Mouse (Mus musculus): ENCODE measurements at regions not wholly inside any gene's neighbourhood (a gene's known extent, or its start where the extent isn't known, plus 50 kb on each side); places are given as distances from the start of the nearest gene placed in this dataset.

GRCm38 (mm10) chr8:23314275-23315123 lies 903.3 kb downstream of the Mrps31 start:
- no peak for ATAC-seq (ENCODE audit: low read depth)
- WGBS, result 72% methylated on average over 16 of the region's 16 CpGs
- no peaks in the 10 kb centered on the region for H3K9me3 ChIP-seq (ENCODE audit: control insufficient read depth, low read length)
- no peak overlapping the region for H3K27ac ChIP-seq (ENCODE audit: low read depth, low read length)
- no peaks in the 10 kb centered on the region for H3K36me3 ChIP-seq (ENCODE audit: control insufficient read depth, insufficient read depth, low read length)
- no peaks in the 10 kb centered on the region for H3K27me3 ChIP-seq (ENCODE audit: control insufficient read depth, insufficient read depth, low read length)
- H3K4me1 ChIP-seq (ENCODE audit: control insufficient read depth, insufficient read depth, low read length), result no peaks in the 10 kb centered on the region
- H3K4me3 ChIP-seq (ENCODE audit: low read depth, low read length), result no peak overlapping the region
- no peak overlapping the region for H3K9ac ChIP-seq (replicated peaks; ENCODE audit: low read depth, low read length)
- H3K4me2 ChIP-seq (ENCODE audit: low read depth, low read length), result no peak overlapping the region

GRCm38 (mm10) chr8:23319556-23319955 lies 908.4 kb downstream of the Mrps31 start:
- H3K27ac ChIP-seq (ENCODE audit: low read depth, low read length), result no peak overlapping the region
- H3K9me3 ChIP-seq (ENCODE audit: control insufficient read depth, low read length), result no peaks in the 10 kb centered on the region
- H3K27me3 ChIP-seq (ENCODE audit: control insufficient read depth, insufficient read depth, low read length), result no peaks in the 10 kb centered on the region
- no peaks in the 10 kb centered on the region for H3K36me3 ChIP-seq (ENCODE audit: control insufficient read depth, insufficient read depth, low read length)
- 59% methylated on average over 9 of the region's 9 CpGs for WGBS
- ATAC-seq (ENCODE audit: low read depth), result no peak
- H3K4me1 ChIP-seq (ENCODE audit: control insufficient read depth, insufficient read depth, low read length), result no peaks in the 10 kb centered on the region
- no peak overlapping the region for H3K9ac ChIP-seq (replicated peaks; ENCODE audit: low read depth, low read length)
- H3K4me3 ChIP-seq (ENCODE audit: low read depth, low read length), result no peak overlapping the region
- H3K4me2 ChIP-seq (ENCODE audit: low read depth, low read length), result no peak overlapping the region

- Histone ChIP-seq H3K4me3 (ENCODE audit: low read depth, low read length) (no peak overlapping the region), H3K27me3 (ENCODE audit: control insufficient read depth, insufficient read depth, low read length) (no peaks in the 10 kb centered on the region), H3K4me2 (ENCODE audit: low read depth, low read length) (no peak overlapping the region), H3K9me3 (ENCODE audit: control insufficient read depth, low read length) (no peaks in the 10 kb centered on the region), H3K27ac (ENCODE audit: low read depth, low read length) (no peak overlapping the region), H3K36me3 (ENCODE audit: control insufficient read depth, insufficient read depth, low read length) (no peaks in the 10 kb centered on the region), H3K4me1 (ENCODE audit: control insufficient read depth, insufficient read depth, low read length) (no peaks in the 10 kb centered on the region), H3K9ac (replicated peaks; ENCODE audit: low read depth, low read length) (no peak overlapping the region)
- no peak for ATAC-seq (ENCODE audit: low read depth)
- WGBS, result 66% methylated on average over 5 of the region's 5 CpGs
Measured at GRCm38 (mm10) chr8:23321166-23321565, 910.0 kb downstream of the Mrps31 start.

- 88% methylated on average over 4 of the region's 4 CpGs for WGBS
- Histone ChIP-seq H3K36me3 (ENCODE audit: control insufficient read depth, insufficient read depth, low read length) (no peaks in the 10 kb centered on the region), H3K4me2 (ENCODE audit: low read depth, low read length) (no peak overlapping the region), H3K4me1 (ENCODE audit: control insufficient read depth, insufficient read depth, low read length) (no peaks in the 10 kb centered on the region), H3K4me3 (ENCODE audit: low read depth, low read length) (no peak overlapping the region), H3K27me3 (ENCODE audit: control insufficient read depth, insufficient read depth, low read length) (no peaks in the 10 kb centered on the region), H3K9ac (replicated peaks; ENCODE audit: low read depth, low read length) (no peak overlapping the region), H3K9me3 (ENCODE audit: control insufficient read depth, low read length) (no peaks in the 10 kb centered on the region), H3K27ac (ENCODE audit: low read depth, low read length) (no peak overlapping the region)
- no peak for ATAC-seq (ENCODE audit: low read depth)
Measured at GRCm38 (mm10) chr8:23327283-23327682, 916.1 kb downstream of the Mrps31 start.

DNA sequence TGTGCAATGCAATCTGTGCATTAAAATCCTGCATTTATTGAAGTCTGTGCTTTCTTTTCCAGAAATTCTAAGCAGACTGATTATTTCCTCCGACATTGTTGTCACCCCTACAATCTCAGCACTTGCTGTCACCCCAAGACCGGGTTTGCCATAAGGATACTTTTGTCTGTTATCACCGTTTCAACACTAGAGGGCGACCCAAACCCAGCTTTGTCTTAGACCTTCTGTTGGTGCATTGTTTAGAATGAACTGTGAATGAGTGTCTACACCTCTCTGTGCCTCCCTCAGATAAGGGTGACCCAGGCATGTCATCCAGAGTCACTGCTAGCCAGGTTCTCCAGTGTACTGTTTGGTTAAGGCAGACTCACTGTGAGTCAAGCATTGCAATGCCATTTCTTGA lies 933.0 kb downstream of the Mrps31 start:
- 23% methylated on average over 4 of the region's 4 CpGs for WGBS
- no peaks in the 10 kb centered on the region for H3K27me3 ChIP-seq (ENCODE audit: control insufficient read depth, insufficient read depth, low read length)
- no peaks in the 10 kb centered on the region for H3K4me1 ChIP-seq (ENCODE audit: control insufficient read depth, insufficient read depth, low read length)
- no peak overlapping the region for H3K4me3 ChIP-seq (ENCODE audit: low read depth, low read length)
- no peak overlapping the region for H3K4me2 ChIP-seq (ENCODE audit: low read depth, low read length)
- H3K36me3 ChIP-seq (ENCODE audit: control insufficient read depth, insufficient read depth, low read length), result no peaks in the 10 kb centered on the region
- no peaks in the 10 kb centered on the region for H3K9me3 ChIP-seq (ENCODE audit: control insufficient read depth, low read length)
- no peak overlapping the region for H3K27ac ChIP-seq (ENCODE audit: low read depth, low read length)
- no peak overlapping the region for H3K9ac ChIP-seq (replicated peaks; ENCODE audit: low read depth, low read length)
- ATAC-seq (ENCODE audit: low read depth), result no peak

DNA sequence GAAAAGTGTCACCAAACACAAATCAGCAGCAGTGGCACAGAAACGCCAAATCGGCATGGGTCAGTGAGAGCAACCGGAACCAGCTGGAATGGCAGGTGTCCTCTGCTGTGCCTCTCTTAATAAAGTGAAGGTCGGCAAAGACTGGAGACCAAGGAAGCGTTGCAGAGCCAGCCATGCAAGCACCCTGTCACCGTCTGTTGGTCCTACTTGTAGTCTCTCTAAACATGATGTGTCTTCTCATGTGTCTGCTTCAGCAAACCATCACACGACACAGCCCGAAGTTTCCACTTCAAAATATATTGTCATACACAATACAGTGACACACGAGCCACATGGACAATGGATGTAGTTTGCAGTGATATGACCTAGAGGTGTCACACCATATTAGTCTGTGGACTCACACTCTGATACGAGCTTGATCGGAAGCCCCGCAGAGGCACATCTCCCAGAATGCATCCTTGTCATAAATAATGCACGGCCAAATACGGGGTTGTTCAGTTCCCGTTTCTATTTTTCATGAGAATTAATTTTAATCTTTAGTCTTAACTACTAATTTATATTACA lies 940.3 kb downstream of the Mrps31 start:
- ATAC-seq (ENCODE audit: low read depth), result no peak
- Histone ChIP-seq H3K27ac (ENCODE audit: low read depth, low read length) (no peak overlapping the region), H3K9me3 (ENCODE audit: control insufficient read depth, low read length) (no peaks in the 10 kb centered on the region), H3K4me3 (ENCODE audit: low read depth, low read length) (no peak overlapping the region), H3K27me3 (ENCODE audit: control insufficient read depth, insufficient read depth, low read length) (no peaks in the 10 kb centered on the region), H3K9ac (replicated peaks; ENCODE audit: low read depth, low read length) (no peak overlapping the region), H3K4me1 (ENCODE audit: control insufficient read depth, insufficient read depth, low read length) (no peaks in the 10 kb centered on the region), H3K36me3 (ENCODE audit: control insufficient read depth, insufficient read depth, low read length) (no peaks in the 10 kb centered on the region), H3K4me2 (ENCODE audit: low read depth, low read length) (no peak overlapping the region)
- WGBS, result 81% methylated on average over 15 of the region's 15 CpGs

DNA sequence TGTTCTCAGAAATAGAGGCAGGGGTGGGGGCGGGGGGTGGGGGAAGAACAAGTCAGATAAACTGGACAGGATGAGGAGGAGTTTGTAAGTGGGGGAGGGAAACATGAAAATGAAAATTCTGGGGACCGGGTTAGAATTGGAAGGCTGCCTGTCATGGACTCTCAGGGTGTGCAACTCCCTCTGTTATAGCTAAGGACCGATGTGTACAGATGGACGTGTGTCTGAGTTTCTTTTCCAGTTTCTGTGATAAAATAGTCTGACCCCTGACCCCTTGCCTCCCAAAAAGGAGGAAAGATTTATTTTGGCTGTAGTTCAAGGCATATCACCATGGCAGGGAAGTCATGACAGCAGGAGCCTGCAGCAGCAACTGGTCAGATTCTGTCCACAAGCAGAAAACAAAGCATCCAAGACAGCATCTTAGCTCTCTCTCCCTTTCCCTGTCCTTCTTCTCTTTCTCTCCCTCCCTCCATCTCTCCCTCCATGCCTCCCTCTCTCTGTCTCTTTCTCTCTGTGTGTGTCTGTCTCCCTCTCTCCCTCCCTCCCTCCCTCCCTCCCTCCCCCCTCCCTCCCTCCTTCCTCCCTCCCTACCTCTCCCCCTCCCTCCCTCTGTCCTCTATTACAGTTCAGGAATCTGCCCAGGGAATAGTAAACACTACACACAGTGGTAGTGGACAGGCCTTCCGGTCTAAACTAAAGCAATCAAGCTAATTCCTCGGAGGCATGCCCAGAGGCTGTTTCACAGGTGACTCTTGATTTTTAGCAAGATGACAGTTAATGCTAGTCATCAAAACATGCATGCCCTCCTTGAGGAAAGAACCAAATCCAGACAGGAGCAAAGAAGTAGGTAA lies 941.3 kb downstream of the Mrps31 start:
- no peaks in the 10 kb centered on the region for H3K9me3 ChIP-seq (ENCODE audit: control insufficient read depth, low read length)
- H3K4me1 ChIP-seq (ENCODE audit: control insufficient read depth, insufficient read depth, low read length), result no peaks in the 10 kb centered on the region
- WGBS, result 57% methylated on average over 6 of the region's 6 CpGs

GRCm38 (mm10) chr8:23360061-23360622 lies 949.0 kb downstream of the Mrps31 start:
- no peak for ATAC-seq (ENCODE audit: low read depth)
- Histone ChIP-seq H3K4me3 (ENCODE audit: low read depth, low read length) (no peak overlapping the region), H3K36me3 (ENCODE audit: control insufficient read depth, insufficient read depth, low read length) (no peaks in the 10 kb centered on the region), H3K9me3 (ENCODE audit: control insufficient read depth, low read length) (no peaks in the 10 kb centered on the region; the same call in 1 of the 2 replicates), H3K27ac (ENCODE audit: low read depth, low read length) (no peak overlapping the region), H3K27me3 (ENCODE audit: control insufficient read depth, insufficient read depth, low read length) (no peaks in the 10 kb centered on the region), H3K4me2 (ENCODE audit: low read depth, low read length) (no peak overlapping the region), H3K4me1 (ENCODE audit: control insufficient read depth, insufficient read depth, low read length) (no peaks in the 10 kb centered on the region; the same call in 1 of the 2 replicates), H3K9ac (replicated peaks; ENCODE audit: low read depth, low read length) (no peak overlapping the region)
- 41% methylated on average over 12 of the region's 12 CpGs for WGBS

More for the DNA sequence above, 941.3 kb downstream of the Mrps31 start:
- Histone ChIP-seq H3K9ac (replicated peaks; ENCODE audit: low read depth, low read length) (no peak overlapping the region), H3K27ac (ENCODE audit: low read depth, low read length) (no peak overlapping the region), H3K4me2 (ENCODE audit: low read depth, low read length) (no peak overlapping the region), H3K27me3 (ENCODE audit: control insufficient read depth, insufficient read depth, low read length) (no peaks in the 10 kb centered on the region), H3K4me3 (ENCODE audit: low read depth, low read length) (no peak overlapping the region), H3K36me3 (ENCODE audit: control insufficient read depth, insufficient read depth, low read length) (no peaks in the 10 kb centered on the region)
- no peak for ATAC-seq (ENCODE audit: low read depth)
